Mouse (Mus musculus): ENCODE data around the gene Gm44596.

The Gm44596 gene

GRCm38 (mm10) chr6:128375192-128375591 is at the start of gene Gm44596, which contains the start of gene Tex52:
TSS of gene Gm44596 (plus strand) at chr6:128375503.
TSS of gene Tex52 (plus strand) at chr6:128375456.
- DNase-seq (ENCODE audit: extremely low spot score, low spot score) = no peak

GRCm38 (mm10) chr6:128334397-128335124 is 40.7 kb upstream of the Gm44596 start:
- peak; percentile 57 for DNase-seq (ENCODE audit: extremely low spot score, low spot score)

DNA sequence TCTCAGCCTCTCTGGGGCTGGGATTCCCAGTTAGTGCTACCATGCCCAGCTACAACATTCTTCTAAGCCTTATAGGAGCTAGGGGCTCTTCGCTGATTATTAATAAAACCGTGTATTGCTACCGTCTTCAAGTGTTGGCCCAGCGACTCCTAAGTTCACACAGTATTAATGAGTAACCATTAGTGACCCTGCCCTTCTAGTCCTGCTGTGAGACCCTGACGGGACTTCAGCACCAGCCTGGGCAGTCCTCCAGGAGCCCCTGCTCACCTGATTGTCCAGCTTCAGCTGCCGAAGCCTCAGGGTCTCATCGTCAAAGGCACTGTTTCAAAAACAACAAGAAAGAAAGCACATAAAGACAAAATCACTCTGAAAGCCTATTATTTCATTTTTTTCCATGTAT is 37.8 kb upstream of the Gm44596 start:
- DNase-seq (ENCODE audit: extremely low spot score, low spot score) = no peak

DNA sequence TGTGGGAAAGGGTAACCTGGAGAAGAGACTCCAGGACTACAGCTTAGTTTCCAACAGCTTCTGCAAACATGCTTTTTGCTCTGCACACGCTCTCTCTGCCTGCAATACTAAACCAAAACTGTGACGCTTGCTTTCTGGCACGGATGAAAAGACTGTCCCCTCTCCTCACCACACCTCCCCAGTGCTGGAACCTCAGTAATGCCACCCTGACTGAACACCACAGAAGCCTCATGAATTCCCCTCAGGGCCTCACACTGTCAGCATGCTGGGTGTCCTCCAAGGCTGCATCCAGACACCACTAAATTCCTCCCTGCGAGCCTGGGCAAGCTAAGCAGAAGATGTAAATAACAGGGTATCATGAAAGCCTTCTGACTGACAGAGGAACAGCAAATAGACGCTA is 36.4 kb upstream of the Gm44596 start:
- DNase-seq (ENCODE audit: extremely low spot score, low spot score) = no peak

GRCm38 (mm10) chr6:128341956-128342723 is 33.2 kb upstream of the Gm44596 start:
- no peak for DNase-seq (ENCODE audit: extremely low spot score, low spot score)

GRCm38 (mm10) chr6:128345623-128346022 is 29.7 kb upstream of the Gm44596 start:
- no peak for DNase-seq (ENCODE audit: extremely low spot score, low spot score)

DNA sequence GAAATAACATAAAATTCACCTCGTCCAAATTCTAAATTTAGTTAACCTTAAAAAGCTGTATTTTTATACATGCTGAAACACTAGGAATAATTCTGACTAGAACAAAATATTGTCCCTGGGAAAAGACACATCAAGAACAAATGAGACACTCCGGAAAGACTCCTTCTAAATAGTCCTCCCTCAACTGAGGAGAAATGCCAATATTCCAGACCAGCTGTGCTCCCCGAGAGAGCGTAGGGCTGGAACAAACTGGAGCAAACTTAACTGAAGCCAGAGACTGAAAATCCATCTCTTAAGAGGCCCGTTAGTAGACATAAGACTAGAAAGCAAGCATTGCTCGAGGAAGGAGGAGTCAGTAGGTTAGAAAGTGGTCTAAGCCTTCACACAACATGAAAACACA is 28.5 kb upstream of the Gm44596 start:
- no peak for DNase-seq (ENCODE audit: extremely low spot score, low spot score)

DNA sequence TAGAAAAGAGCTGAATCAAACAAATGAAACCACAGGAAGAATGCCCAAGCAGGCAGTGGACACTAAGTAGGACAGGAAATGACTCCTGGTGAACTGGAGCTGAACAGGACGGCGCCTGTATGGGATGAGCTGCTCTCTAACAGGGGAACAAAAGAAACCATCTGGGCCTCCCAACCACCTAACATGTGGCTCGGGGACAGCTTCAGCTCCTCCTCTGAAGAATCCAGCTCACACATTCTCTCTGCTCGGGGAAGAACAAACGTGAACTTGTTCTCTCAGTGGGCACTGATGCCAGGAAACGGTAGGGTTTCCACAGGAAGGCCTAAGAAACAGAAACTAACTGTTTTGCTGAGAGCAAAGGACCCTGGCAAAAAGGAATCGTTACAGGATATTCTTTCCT is 25.6 kb upstream of the Gm44596 start:
- DNase-seq (ENCODE audit: extremely low spot score, low spot score) = no peak

DNA sequence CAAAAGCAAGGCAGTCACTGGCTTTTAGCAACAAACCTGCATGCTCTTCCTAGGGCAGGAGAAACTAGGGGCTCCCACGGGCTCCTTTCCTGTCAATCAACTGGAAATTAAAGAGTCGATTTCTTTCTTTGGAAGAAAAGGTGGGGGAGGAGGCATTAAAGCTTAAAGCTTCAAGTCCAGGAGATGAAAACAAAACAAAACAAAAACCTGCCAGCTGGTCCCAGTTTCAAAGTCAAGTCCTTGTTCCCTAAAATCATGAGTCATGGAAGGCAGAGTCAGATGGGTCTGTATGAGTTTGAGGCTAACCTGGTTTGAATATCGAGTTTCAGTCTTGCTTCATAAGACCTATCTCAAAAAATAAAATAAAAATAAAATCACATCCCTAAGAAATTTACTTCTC is 21.2 kb upstream of the Gm44596 start:
- DNase-seq (ENCODE audit: extremely low spot score, low spot score) = no peak

DNA sequence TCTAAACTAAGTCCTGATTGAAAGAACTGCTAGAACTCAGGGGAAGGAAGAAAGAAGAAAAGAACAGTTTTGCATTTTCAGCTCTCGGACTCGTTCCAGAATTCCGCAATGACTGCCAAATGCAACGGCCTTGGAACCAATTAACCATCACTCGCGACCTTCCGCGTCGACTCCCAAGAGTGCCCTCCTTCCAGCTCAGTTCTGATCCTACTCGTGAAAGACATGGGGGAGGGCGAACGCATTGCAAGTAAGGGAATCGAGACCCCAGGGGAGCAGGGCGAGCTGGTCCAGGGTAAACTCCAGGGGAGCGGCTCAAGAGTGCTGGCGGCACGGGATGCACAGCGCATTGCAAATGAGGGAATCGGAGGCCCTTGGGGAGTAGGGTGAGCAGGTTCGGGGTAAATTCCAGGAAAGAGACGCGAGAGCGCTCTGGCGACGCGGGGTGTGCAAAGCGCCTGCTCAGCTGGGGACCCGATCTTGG is 20.1 kb upstream of the Gm44596 start:
- no peak for DNase-seq (ENCODE audit: extremely low spot score, low spot score)

DNA sequence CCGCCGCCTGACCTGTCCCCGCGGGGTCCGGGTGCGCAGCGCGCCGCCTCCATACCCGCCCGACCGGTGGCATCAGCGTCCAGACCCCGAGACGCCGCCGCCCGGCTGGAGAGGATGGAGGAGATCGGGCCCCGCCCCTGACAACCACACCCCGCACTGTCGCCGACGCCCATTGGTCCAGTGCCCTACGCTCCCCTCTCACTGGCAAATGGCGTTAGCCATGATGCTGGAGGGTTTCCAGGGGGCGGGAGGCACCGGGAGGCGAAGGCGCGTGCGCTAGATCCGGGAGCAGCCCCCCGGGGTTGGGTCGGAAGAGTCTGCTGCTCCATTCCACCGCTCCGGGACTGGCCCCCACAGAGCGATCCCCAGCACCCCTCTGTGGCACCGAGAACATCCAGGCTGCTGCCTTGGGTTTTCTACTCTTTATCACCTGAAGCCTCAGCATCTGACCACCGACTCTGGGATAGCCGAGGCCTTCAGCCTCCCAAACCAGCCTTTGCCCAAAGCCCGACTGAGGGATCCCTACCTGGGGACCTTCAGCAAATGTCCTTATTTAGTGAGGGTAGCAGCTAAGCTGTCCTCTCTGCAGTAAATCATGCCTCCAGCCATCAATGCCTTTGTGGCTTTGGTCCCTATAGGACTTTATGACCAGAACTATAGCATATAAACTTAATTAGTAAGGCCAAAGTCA is 19.4 kb upstream of the Gm44596 start, which contains the start of gene Tulp3:
Gene Tulp3 (minus strand): TSS at position 126 of the 691 bp plus-strand sequence.
- DNase-seq (ENCODE audit: extremely low spot score, low spot score) = peak; percentile 100

GRCm38 (mm10) chr6:128358999-128359398 is 16.3 kb upstream of the Gm44596 start:
- DNase-seq (ENCODE audit: extremely low spot score, low spot score) = peak; percentile 61

DNA sequence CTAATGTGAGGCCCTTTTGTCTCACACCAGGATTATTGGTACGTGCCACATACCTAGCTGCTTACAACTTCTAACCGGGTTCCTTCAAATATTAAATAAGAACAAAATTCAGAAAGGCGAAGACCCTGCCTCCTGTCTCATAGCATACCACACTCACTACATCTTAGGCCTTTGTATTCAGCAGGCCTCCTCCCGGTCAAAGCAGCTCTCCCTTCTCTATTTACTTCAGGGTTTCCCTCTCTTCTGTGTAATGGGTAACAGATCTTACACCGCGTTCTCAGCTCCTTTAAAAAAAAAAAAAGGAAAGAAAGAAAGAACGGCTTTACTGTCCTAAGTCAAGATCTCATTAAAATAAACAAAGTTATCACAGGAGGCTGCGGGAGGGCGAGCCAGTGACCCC is 13.4 kb upstream of the Gm44596 start:
- DNase-seq (ENCODE audit: extremely low spot score, low spot score) = no peak

- peak; percentile 92 for DNase-seq (ENCODE audit: extremely low spot score, low spot score)
These were observed 12.8 kb upstream of the Gm44596 start, which contains the start of the genes Rhno1 and Foxm1 for GRCm38 (mm10) chr6:128362381-128363006. TSS of gene Rhno1 (minus strand) at chr6:128362911. TSS of gene Foxm1 (plus strand) at chr6:128362967.

GRCm38 (mm10) chr6:128363007-128363825 is 12.1 kb upstream of the Gm44596 start:
- peak; percentile 83 for DNase-seq (ENCODE audit: extremely low spot score, low spot score)

- no peak for DNase-seq (ENCODE audit: extremely low spot score, low spot score)
These were observed 10.6 kb upstream of the Gm44596 start for GRCm38 (mm10) chr6:128364721-128365120.

- DNase-seq (ENCODE audit: extremely low spot score, low spot score) = no peak
These were observed 8.8 kb upstream of the Gm44596 start for GRCm38 (mm10) chr6:128366466-128366865.

DNA sequence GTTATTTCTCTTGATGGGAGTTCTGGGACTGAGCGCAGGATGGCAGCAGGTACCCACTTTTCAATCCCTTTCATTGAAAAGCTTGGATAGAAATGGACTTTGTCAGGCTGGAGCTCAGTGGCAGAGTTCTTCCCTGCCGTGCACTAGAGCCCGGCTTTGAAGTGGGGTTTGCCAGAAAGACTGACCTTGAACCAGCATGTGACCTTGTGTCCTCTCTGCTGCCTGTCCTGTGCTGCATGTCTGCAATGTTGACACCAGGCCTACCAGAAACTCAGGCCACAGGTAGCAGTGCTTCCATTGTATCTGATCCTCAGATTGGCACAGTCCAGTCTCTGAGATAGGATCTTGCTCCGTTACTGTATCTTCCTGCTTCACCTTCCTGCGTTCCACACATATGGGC is 5.3 kb upstream of the Gm44596 start:
- no peak for DNase-seq (ENCODE audit: extremely low spot score, low spot score)

DNA sequence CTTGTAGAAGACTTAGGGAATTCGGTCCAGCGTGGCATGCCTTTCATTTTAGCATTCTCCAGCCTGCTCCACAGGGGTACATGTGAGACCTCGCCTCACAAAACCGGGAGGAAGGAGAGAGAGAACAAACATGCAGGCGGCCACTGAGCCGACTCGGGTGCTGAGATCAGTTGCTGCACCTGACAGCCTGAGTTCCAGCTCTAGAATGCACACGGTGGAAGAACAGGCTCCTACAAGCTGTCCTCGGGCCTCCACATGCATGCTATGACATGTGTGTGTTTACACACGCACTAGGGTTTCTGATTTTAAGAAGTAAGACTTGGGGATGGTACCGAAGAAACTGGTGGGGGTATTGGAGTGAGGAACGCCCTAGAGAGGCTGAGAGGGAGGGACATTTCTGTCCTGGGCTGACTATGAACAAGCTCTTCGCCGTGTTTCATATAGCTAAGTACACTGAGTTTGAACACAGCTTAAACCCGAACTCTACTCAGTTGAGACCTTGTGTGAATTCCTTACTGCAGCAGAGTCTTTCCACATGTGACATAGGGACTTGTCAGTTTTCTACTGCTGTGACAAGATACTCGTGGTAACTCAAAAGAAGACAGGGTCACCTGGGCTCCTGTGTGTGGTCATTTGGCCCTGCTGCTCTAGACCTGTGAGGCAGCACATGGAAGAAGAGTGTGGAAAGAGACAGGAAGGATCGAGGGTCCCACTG is 1.2 kb downstream of the Gm44596 start:
- DNase-seq (ENCODE audit: extremely low spot score, low spot score) = no peak

DNA sequence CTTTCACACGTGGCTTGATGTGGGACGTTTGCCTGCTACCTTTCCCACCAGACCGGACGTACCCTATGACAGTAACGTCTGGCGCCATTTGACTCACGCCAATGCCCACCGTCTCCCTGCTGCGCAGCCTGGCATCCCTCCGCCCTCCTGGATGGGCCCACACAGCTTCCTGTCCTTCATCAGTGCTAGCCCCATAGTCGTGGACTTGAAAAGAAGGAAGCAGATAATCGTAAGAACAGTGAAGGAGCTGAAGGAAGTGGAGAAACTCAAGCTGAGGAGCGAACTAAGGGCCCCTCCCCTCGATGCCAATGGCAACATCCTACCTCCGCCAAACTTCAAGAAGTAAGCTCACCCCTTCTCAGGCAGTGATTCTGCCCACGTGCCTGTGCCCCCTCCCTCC is 4.3 kb downstream of the Gm44596 start:
- no peak for DNase-seq (ENCODE audit: extremely low spot score, low spot score)
